ENCODE assay signal across 8 mouse cellular contexts in the genomic region with DNA sequence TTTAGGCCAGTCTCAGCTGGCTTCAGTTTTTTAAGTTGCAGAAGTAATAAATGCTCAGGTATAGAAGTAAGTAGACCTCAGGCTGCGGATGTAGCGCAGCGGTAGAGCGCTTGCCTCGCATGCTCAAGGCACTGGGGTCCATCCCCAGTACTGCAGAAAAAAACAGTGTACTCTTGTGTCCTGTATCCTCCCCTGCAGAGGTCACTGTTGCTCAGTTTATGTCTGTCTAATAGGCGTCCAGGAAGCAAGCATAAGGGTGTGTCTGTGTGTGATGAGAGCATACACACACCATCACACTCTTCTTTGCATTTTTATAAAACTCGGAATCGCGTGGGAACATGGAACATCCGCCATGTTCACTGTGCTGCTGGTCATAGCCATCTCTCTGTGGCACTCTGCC. TPM values are rescaled to one million over a fixed set of nuclear protein-coding genes. Genes with fewer than 3 reads are reported as not detected.
DNase-seq lines count a peak whose midpoint lies in the region; ATAC-seq and TF ChIP-seq lines count a peak whose summit lies in the region.
"Had no signal": no experiment of that assay in that cellular context is flagged by ENCODE, and none has a peak within 500 bp of the region (broad histone marks: within the 10 kb centered on the region; RNA-seq: fewer than 3 reads in every experiment).

No protein-coding gene starts in this region.

- H3K36me3 ChIP-seq in liver, embryonic 13.5 days: peaks cover 91% of the 10 kb centered on the region
- peaks cover 42% of the 10 kb centered on the region for H3K36me3 ChIP-seq in stomach, postnatal 0 days (ENCODE audit: control insufficient read depth, insufficient read depth, low read length)

- H3K4me2 ChIP-seq in liver, embryonic 13.5 days: no peak overlapping the region
- H3K4me2 ChIP-seq in stomach, postnatal 0 days (replicated peaks; ENCODE audit: low read depth): no peak overlapping the region
- H3K4me2 ChIP-seq: limb, embryonic 13.5 days had no signal

- H3K27me3 ChIP-seq in liver, embryonic 13.5 days: no peaks in the 10 kb centered on the region
- H3K27me3 ChIP-seq in stomach, postnatal 0 days (ENCODE audit: control insufficient read depth, insufficient read depth, low read length): no peaks in the 10 kb centered on the region
- H3K27me3 ChIP-seq: limb, embryonic 13.5 days had no signal

- DNase-seq in layer of hippocampus, adult 2 months (ENCODE audit: low spot score in 2 of 2): no peak
- DNase-seq in layer of hippocampus, adult 9-10 months (ENCODE audit: low spot score): no peak
- peak; percentile 42 for DNase-seq in NIH3T3 (ENCODE audit: low read depth)
- DNase-seq in liver, embryonic 13.5 days: no peak
- no peak for DNase-seq in stomach, postnatal 0 days (ENCODE audit: low spot score)
- DNase-seq in gastrocnemius, postnatal 14 days: no peak
- no peak for DNase-seq in layer of hippocampus, adult 18-20 months (ENCODE audit: low spot score in 2 of 2)

- no peak overlapping the region for H3K9ac ChIP-seq in liver, embryonic 13.5 days
- no peak overlapping the region for H3K9ac ChIP-seq in stomach, postnatal 0 days (ENCODE audit: low read length)

- peak; percentile 66 for TF ChIP-seq CTCF in layer of hippocampus, adult 2 months (conservative IDR thresholded peaks at IDR 0.05)
- TF ChIP-seq CTCF in stomach, postnatal 0 days (IDR thresholded peaks at IDR 0.05; ENCODE audit: low read depth): peak; percentile 68

- TF ChIP-seq EP300 in stomach, postnatal 0 days (optimal IDR thresholded peaks at IDR 0.05): no peak

- ATAC-seq in liver, embryonic 13.5 days (ENCODE audit: low read depth): peak; percentile 22; the same call in 1 of the 2 replicates
- ATAC-seq in stomach, postnatal 0 days (ENCODE audit: low FRiP score, low TSS enrichment): no peak

- H3K4me1 ChIP-seq in liver, embryonic 13.5 days (replicated peaks): peaks cover 46% of the 10 kb centered on the region
- H3K4me1 ChIP-seq in stomach, postnatal 0 days (replicated peaks; ENCODE audit: control insufficient read depth, insufficient read depth): no peaks in the 10 kb centered on the region; the same call in 1 of the 2 replicates

- 73% methylated on average over 10 of the region's 10 CpGs for WGBS in liver, embryonic 13.5 days (ENCODE audit: insufficient replicate concordance)
- WGBS in stomach, postnatal 0 days: 80% methylated on average over 10 of the region's 10 CpGs

- intact Hi-C loops in gastrocnemius, postnatal 14 days (cut with DNase I; ENCODE audit: low total_unique reads): loop anchor here (5.0 kb wide), 1 partner anchor 82 kb away; a partner anchor contains a TSS

- H3K27ac ChIP-seq in layer of hippocampus, adult 2 months: peak overlapping the region; percentile 100
- no peak overlapping the region for H3K27ac ChIP-seq in liver, embryonic 13.5 days
- H3K27ac ChIP-seq in stomach, postnatal 0 days (replicated peaks): no peak overlapping the region
- H3K27ac ChIP-seq: limb, embryonic 13.5 days had no signal

- no peak overlapping the region for H3K4me3 ChIP-seq in layer of hippocampus, adult 2 months
- H3K4me3 ChIP-seq in liver, embryonic 13.5 days (replicated peaks): no peak overlapping the region
- H3K4me3 ChIP-seq in stomach, postnatal 0 days (ENCODE audit: low read depth, low read length): no peak overlapping the region
- H3K4me3 ChIP-seq: limb, embryonic 13.5 days had no signal

- no peaks in the 10 kb centered on the region for H3K9me3 ChIP-seq in liver, embryonic 13.5 days (replicated peaks)
- no peaks in the 10 kb centered on the region for H3K9me3 ChIP-seq in stomach, postnatal 0 days (ENCODE audit: control insufficient read depth, low read length)
- H3K9me3 ChIP-seq: limb, embryonic 13.5 days had no signal

RNA-seq across cellular contexts. Expression of a gene that starts 9.3 kb away (rescaled TPM):
- total RNA-seq in layer of hippocampus, adult 2 months (2021): 10 to 100 TPM; 46.7 to 49.5 TPM
- polyA plus RNA-seq in liver, embryonic 13.5 days (2015; fragmentation: Nextera tagmentation; extraction: Ambion mirVana): 10.0 and 10.7 TPM in 2 replicates
- polyA plus RNA-seq in stomach, postnatal 0 days (2015; fragmentation: Nextera tagmentation; extraction: Ambion mirVana): 14.2 and 14.5 TPM in 2 replicates
- 10 to 100 TPM; 24.2 to 25.8 TPM for total RNA-seq in gastrocnemius, postnatal 14 days (2021)
- 10 to 100 TPM; 46.7 to 46.9 TPM for total RNA-seq in layer of hippocampus, adult 18-20 months (2021)

RNA-seq across cellular contexts. Expression of a gene that starts 10.1 kb away (rescaled TPM):
- total RNA-seq in layer of hippocampus, adult 2 months (2021): 100 to 1,000 TPM; 286 to 314 TPM
- polyA plus RNA-seq in liver, embryonic 13.5 days (2015; fragmentation: Nextera tagmentation; extraction: Ambion mirVana): 32.8 and 34.0 TPM in 2 replicates
- 45.1 and 45.2 TPM in 2 replicates for polyA plus RNA-seq in stomach, postnatal 0 days (2015; fragmentation: Nextera tagmentation; extraction: Ambion mirVana)
- total RNA-seq in gastrocnemius, postnatal 14 days (2021): 10 to 100 TPM; 22.6 to 29.3 TPM
- total RNA-seq in layer of hippocampus, adult 18-20 months (2021): 100 to 1,000 TPM; 260 to 290 TPM

RNA-seq across cellular contexts. Expression of a gene that starts 16.9 kb away (rescaled TPM):
- 1 to 10 TPM; 6.5 to 7.3 TPM for total RNA-seq in layer of hippocampus, adult 2 months (2021)
- polyA plus RNA-seq in liver, embryonic 13.5 days (2015; fragmentation: Nextera tagmentation; extraction: Ambion mirVana): 2.7 and 3.5 TPM in 2 replicates
- polyA plus RNA-seq in stomach, postnatal 0 days (2015; fragmentation: Nextera tagmentation; extraction: Ambion mirVana): 7.5 and 8.8 TPM in 2 replicates
- total RNA-seq in gastrocnemius, postnatal 14 days (2021): 10 to 100 TPM in 1 of 2 experiments, 1 to 10 TPM in 1; 8.5 to 11.8 TPM
- 1 to 10 TPM; 4.7 to 6.1 TPM for total RNA-seq in layer of hippocampus, adult 18-20 months (2021)

RNA-seq across cellular contexts. Expression of a gene that starts 44.6 kb away (rescaled TPM):
- 1 to 10 TPM; 3.5 to 4.7 TPM for total RNA-seq in layer of hippocampus, adult 2 months (2021)
- 92.3 and 93.0 TPM in 2 replicates for polyA plus RNA-seq in liver, embryonic 13.5 days (2015; fragmentation: Nextera tagmentation; extraction: Ambion mirVana)
- 48.6 and 53.5 TPM in 2 replicates for polyA plus RNA-seq in stomach, postnatal 0 days (2015; fragmentation: Nextera tagmentation; extraction: Ambion mirVana)
- 10 to 100 TPM; 25.4 to 27.0 TPM for total RNA-seq in gastrocnemius, postnatal 14 days (2021)
- 1 to 10 TPM; 2.0 to 2.9 TPM for total RNA-seq in layer of hippocampus, adult 18-20 months (2021)

RNA-seq across cellular contexts. Expression of a gene that starts 49.3 kb away (rescaled TPM):
- total RNA-seq in layer of hippocampus, adult 2 months (2021): 100 to 1,000 TPM; 154 to 156 TPM
- 0.15 and 0.17 TPM in 2 replicates for polyA plus RNA-seq in liver, embryonic 13.5 days (2015; fragmentation: Nextera tagmentation; extraction: Ambion mirVana)
- polyA plus RNA-seq in stomach, postnatal 0 days (2015; fragmentation: Nextera tagmentation; extraction: Ambion mirVana): 3.5 and 5.1 TPM in 2 replicates
- total RNA-seq in gastrocnemius, postnatal 14 days (2021): 1 to 10 TPM; 3.9 to 7.1 TPM
- total RNA-seq in layer of hippocampus, adult 18-20 months (2021): 100 to 1,000 TPM; 173 to 175 TPM

Comparison
In these comparisons a context has a peak if more than half of its experiments do, and no peak if none do; other contexts are left out.
1. RNA of a gene that starts 10.1 kb away (total RNA-seq): 286 to 314 TPM in layer of hippocampus, adult 2 months and 260 to 290 TPM in layer of hippocampus, adult 18-20 months; 22.6 to 29.3 TPM in gastrocnemius, postnatal 14 days; every median in the first group is over 4 times any median in the second.